8 mouse cellular contexts compared by ENCODE assay signal in genomic region chr1:24249105-24249664, GRCm38 (mm10).
DNase-seq lines count a peak whose midpoint lies in the region; ATAC-seq and TF ChIP-seq lines count a peak whose summit lies in the region.

No protein-coding gene starts in this region.

- no peaks in the 10 kb centered on the region for H3K4me1 ChIP-seq in G1E (ENCODE audit: insufficient read depth, low read depth, low read length)
- peaks cover 6% of the 10 kb centered on the region for H3K4me1 ChIP-seq in hindbrain, embryonic 16.5 days (ENCODE audit: control insufficient read depth, insufficient read depth, low read depth, low read length)
- no peaks in the 10 kb centered on the region for H3K4me1 ChIP-seq in lung, adult 2 months (ENCODE audit: control insufficient read depth, insufficient read depth, low read length)
- no peaks in the 10 kb centered on the region for H3K4me1 ChIP-seq in stomach, embryonic 14.5 days (ENCODE audit: control insufficient read depth, insufficient read depth, low read length)

- peak; percentile 53 to 63 for DNase-seq in layer of hippocampus, adult 2 months (ENCODE audit: low spot score in 2 of 2)
- DNase-seq in layer of hippocampus, postnatal 36 days: no peak
- peak; percentile 7 for DNase-seq in G1E (ENCODE audit: low spot score)
- DNase-seq in cerebellum, adult 9-11 months: peak; percentile 62
- DNase-seq in lung, adult 2 months: no peak
- no peak for DNase-seq in spleen, postnatal 14 days (ENCODE audit: low spot score in 2 of 2)

- TF ChIP-seq CTCF in layer of hippocampus, adult 2 months (conservative IDR thresholded peaks at IDR 0.05): peak; percentile 96
- TF ChIP-seq CTCF in G1E (IDR thresholded peaks at IDR 0.05; ENCODE audit: low read depth, low read length): peak; percentile 67
- TF ChIP-seq CTCF in lung, adult 2 months (IDR thresholded peaks at IDR 0.05; ENCODE audit: insufficient read depth, low read length): peak; percentile 26; the same call in 1 of the 2 replicates

- H3K4me3 ChIP-seq in layer of hippocampus, adult 2 months: no peak overlapping the region
- no peak overlapping the region for H3K4me3 ChIP-seq in G1E (ENCODE audit: low read depth, low read length)
- no peak overlapping the region for H3K4me3 ChIP-seq in hindbrain, embryonic 16.5 days (ENCODE audit: low read length)
- H3K4me3 ChIP-seq in lung, adult 2 months (replicated peaks; ENCODE audit: extremely low read depth, low read depth, low read length): no peak overlapping the region
- no peak overlapping the region for H3K4me3 ChIP-seq in stomach, embryonic 14.5 days (ENCODE audit: low read depth, low read length)

- no peaks in the 10 kb centered on the region for H3K36me3 ChIP-seq in G1E (replicated peaks)
- H3K36me3 ChIP-seq in hindbrain, embryonic 16.5 days (ENCODE audit: control insufficient read depth, insufficient read depth, low read length): no peaks in the 10 kb centered on the region
- no peaks in the 10 kb centered on the region for H3K36me3 ChIP-seq in stomach, embryonic 14.5 days (ENCODE audit: control insufficient read depth, insufficient read depth, low read length)

- H3K27ac ChIP-seq in layer of hippocampus, adult 2 months: peak overlapping the region; percentile 72
- H3K27ac ChIP-seq in hindbrain, embryonic 16.5 days (ENCODE audit: low read depth, low read length): no peak overlapping the region
- no peak overlapping the region for H3K27ac ChIP-seq in stomach, embryonic 14.5 days (ENCODE audit: low read length)

- H3K9me3 ChIP-seq in G1E (replicated peaks): no peaks in the 10 kb centered on the region
- no peaks in the 10 kb centered on the region for H3K9me3 ChIP-seq in hindbrain, embryonic 16.5 days (ENCODE audit: control insufficient read depth, low read length)
- H3K9me3 ChIP-seq in stomach, embryonic 14.5 days (ENCODE audit: control insufficient read depth, low read depth, low read length): no peaks in the 10 kb centered on the region

- ATAC-seq in G1E (ENCODE audit: extremely low read depth, insufficient number of reproducible peaks, low FRiP score, poor library complexity, severe bottlenecking): no peak; the same call in 1 of the 2 replicates
- peak; percentile 87 for ATAC-seq in hindbrain, embryonic 16.5 days
- ATAC-seq in stomach, embryonic 14.5 days (ENCODE audit: insufficient number of reproducible peaks, insufficient read depth, low FRiP score, low read depth): peak; percentile 53; the same call in 1 of the 2 replicates

- H3K9ac ChIP-seq in hindbrain, embryonic 16.5 days (ENCODE audit: low read depth, low read length): no peak overlapping the region
- H3K9ac ChIP-seq in stomach, embryonic 14.5 days (replicated peaks; ENCODE audit: low read depth, low read length): no peak overlapping the region

- H3K4me2 ChIP-seq in hindbrain, embryonic 16.5 days (ENCODE audit: low read length): no peak overlapping the region
- H3K4me2 ChIP-seq in stomach, embryonic 14.5 days (replicated peaks; ENCODE audit: low read depth, low read length): no peak overlapping the region

- TF ChIP-seq POLR2A in lung, adult 2 months (IDR thresholded peaks at IDR 0.05; ENCODE audit: borderline replicate concordance, extremely low read depth, low read depth, low read length): no peak

- H3K27me3 ChIP-seq in G1E (ENCODE audit: insufficient read depth, low read length): peaks cover 2% of the 10 kb centered on the region; the same call in 1 of the 2 replicates
- H3K27me3 ChIP-seq in hindbrain, embryonic 16.5 days (replicated peaks; ENCODE audit: control insufficient read depth, insufficient read depth, low read length): no peaks in the 10 kb centered on the region
- H3K27me3 ChIP-seq in stomach, embryonic 14.5 days (ENCODE audit: control insufficient read depth, insufficient read depth, low read length): no peaks in the 10 kb centered on the region

- WGBS in hindbrain, embryonic 16.5 days: 35% methylated on average over 3 of the region's 3 CpGs
- 50% methylated on average over 3 of the region's 3 CpGs for WGBS in lung, adult 2 months
- 50% methylated on average over 3 of the region's 3 CpGs for WGBS in stomach, embryonic 14.5 days

Comparison
In these comparisons a context has a peak if more than half of its experiments do, and no peak if none do; other contexts are left out.
1. DNase-seq: peak in layer of hippocampus, adult 2 months (2 of 2), G1E (single experiment) and cerebellum, adult 9-11 months (single experiment); none in layer of hippocampus, postnatal 36 days (0 of 2), lung, adult 2 months (single experiment) and spleen, postnatal 14 days (0 of 2).
2. CTCF ChIP-seq: peak in every context shown above with its lines; median percentile 96 in layer of hippocampus, adult 2 months; 67 in G1E; 26 in lung, adult 2 months.